Mouse (Mus musculus): Measurements from ENCODE around the gene Rnf26. TPM values are rescaled to one million over a fixed set of nuclear protein-coding genes. Genes with fewer than 3 reads are reported as not detected.

Gene Rnf26
- polyA plus RNA-seq, 1 experiment from 2014 or later: 26.0 TPM

- ATAC-seq: no peak
- H3K9ac ChIP-seq (ENCODE audit: low read depth, low read length): no peak overlapping the region
- H3K9me3 ChIP-seq (replicated peaks; ENCODE audit: control insufficient read depth, low read length, poor library complexity, severe bottlenecking): no peaks in the 10 kb centered on the region
- H3K36me3 ChIP-seq (ENCODE audit: control insufficient read depth, insufficient read depth, low read length): no peaks in the 10 kb centered on the region
- peaks cover 13% of the 10 kb centered on the region for H3K27me3 ChIP-seq (ENCODE audit: control insufficient read depth, insufficient read depth, low read depth, low read length)
- H3K4me3 ChIP-seq (ENCODE audit: low read depth, low read length): no peak overlapping the region
- 48% methylated on average over 3 of the region's 3 CpGs for WGBS
- no peak overlapping the region for H3K27ac ChIP-seq (ENCODE audit: low read length)
- no peak overlapping the region for H3K4me2 ChIP-seq (ENCODE audit: low read length)
- peaks cover 11% of the 10 kb centered on the region for H3K4me1 ChIP-seq (ENCODE audit: control insufficient read depth, insufficient read depth, low read length)
Observed at GRCm38 (mm10) chr9:44127351-44127801, 14.1 kb upstream of the Rnf26 start.

GRCm38 (mm10) chr9:44126746-44127145 is 13.4 kb upstream of the Rnf26 start:
- Histone ChIP-seq H3K27ac (ENCODE audit: low read length) (no peak overlapping the region), H3K36me3 (ENCODE audit: control insufficient read depth, insufficient read depth, low read length) (no peaks in the 10 kb centered on the region), H3K27me3 (ENCODE audit: control insufficient read depth, insufficient read depth, low read depth, low read length) (peaks cover 10% of the 10 kb centered on the region; the same call in 1 of the 2 replicates), H3K9ac (ENCODE audit: low read depth, low read length) (no peak overlapping the region), H3K9me3 (replicated peaks; ENCODE audit: control insufficient read depth, low read length, poor library complexity, severe bottlenecking) (no peaks in the 10 kb centered on the region), H3K4me2 (ENCODE audit: low read length) (no peak overlapping the region), H3K4me3 (ENCODE audit: low read depth, low read length) (no peak overlapping the region), H3K4me1 (ENCODE audit: control insufficient read depth, insufficient read depth, low read length) (peaks cover 11% of the 10 kb centered on the region)
- WGBS: 83% methylated on average over 3 of the region's 3 CpGs
- no peak for ATAC-seq

- H3K9me3 ChIP-seq (replicated peaks; ENCODE audit: control insufficient read depth, low read length, poor library complexity, severe bottlenecking): no peaks in the 10 kb centered on the region
- H3K27me3 ChIP-seq (ENCODE audit: control insufficient read depth, insufficient read depth, low read depth, low read length): 0 out of 2 replicates have a peak, but pooled peaks cover 6% of the 10 kb centered on the region
- WGBS: 30% methylated on average over 18 of the region's 18 CpGs
- peaks cover 11% of the 10 kb centered on the region for H3K4me1 ChIP-seq (ENCODE audit: control insufficient read depth, insufficient read depth, low read length)
- H3K4me2 ChIP-seq (ENCODE audit: low read length): peak overlapping the region; percentile 33
- no peak overlapping the region for H3K4me3 ChIP-seq (ENCODE audit: low read depth, low read length)
- H3K9ac ChIP-seq (ENCODE audit: low read depth, low read length): no peak overlapping the region
- H3K36me3 ChIP-seq (ENCODE audit: control insufficient read depth, insufficient read depth, low read length): no peaks in the 10 kb centered on the region
- peak; percentile 69; the same call in 1 of the 2 replicates for ATAC-seq
- no peak overlapping the region for H3K27ac ChIP-seq (ENCODE audit: low read length)
Observed at GRCm38 (mm10) chr9:44125546-44126428, 12.5 kb upstream of the Rnf26 start.

GRCm38 (mm10) chr9:44125026-44125425 is 11.7 kb upstream of the Rnf26 start:
- ATAC-seq: no peak
- H3K4me1 ChIP-seq (ENCODE audit: control insufficient read depth, insufficient read depth, low read length): peaks cover 9% of the 10 kb centered on the region
- no peak overlapping the region for H3K4me2 ChIP-seq (ENCODE audit: low read length)
- no peak overlapping the region for H3K4me3 ChIP-seq (ENCODE audit: low read depth, low read length)
- H3K36me3 ChIP-seq (ENCODE audit: control insufficient read depth, insufficient read depth, low read length): no peaks in the 10 kb centered on the region
- WGBS: 56% methylated on average over 5 of the region's 5 CpGs
- no peak overlapping the region for H3K27ac ChIP-seq (ENCODE audit: low read length)
- H3K9ac ChIP-seq (ENCODE audit: low read depth, low read length): no peak overlapping the region
- H3K27me3 ChIP-seq (ENCODE audit: control insufficient read depth, insufficient read depth, low read depth, low read length): 0 out of 2 replicates have a peak, but pooled peaks cover 6% of the 10 kb centered on the region
- no peaks in the 10 kb centered on the region for H3K9me3 ChIP-seq (replicated peaks; ENCODE audit: control insufficient read depth, low read length, poor library complexity, severe bottlenecking)

GRCm38 (mm10) chr9:44124317-44124716 is 11.0 kb upstream of the Rnf26 start:
- H3K4me3 ChIP-seq (ENCODE audit: low read depth, low read length): no peak overlapping the region
- H3K27me3 ChIP-seq (ENCODE audit: control insufficient read depth, insufficient read depth, low read depth, low read length): 0 out of 2 replicates have a peak, but pooled peaks cover 1% of the 10 kb centered on the region
- 65% methylated on average over 6 of the region's 6 CpGs for WGBS
- H3K4me2 ChIP-seq (ENCODE audit: low read length): no peak overlapping the region
- no peak overlapping the region for H3K9ac ChIP-seq (ENCODE audit: low read depth, low read length)
- no peaks in the 10 kb centered on the region for H3K9me3 ChIP-seq (replicated peaks; ENCODE audit: control insufficient read depth, low read length, poor library complexity, severe bottlenecking)
- H3K36me3 ChIP-seq (ENCODE audit: control insufficient read depth, insufficient read depth, low read length): no peaks in the 10 kb centered on the region
- no peak overlapping the region for H3K27ac ChIP-seq (ENCODE audit: low read length)
- H3K4me1 ChIP-seq (ENCODE audit: control insufficient read depth, insufficient read depth, low read length): 0 out of 2 replicates have a peak, but pooled peaks cover 4% of the 10 kb centered on the region
- ATAC-seq: no peak

- Histone ChIP-seq H3K9ac (ENCODE audit: low read depth, low read length) (no peak overlapping the region), H3K4me1 (ENCODE audit: control insufficient read depth, insufficient read depth, low read length) (no peaks in the 10 kb centered on the region), H3K36me3 (ENCODE audit: control insufficient read depth, insufficient read depth, low read length) (no peaks in the 10 kb centered on the region), H3K27ac (ENCODE audit: low read length) (no peak overlapping the region), H3K4me2 (ENCODE audit: low read length) (no peak overlapping the region), H3K9me3 (replicated peaks; ENCODE audit: control insufficient read depth, low read length, poor library complexity, severe bottlenecking) (no peaks in the 10 kb centered on the region), H3K27me3 (ENCODE audit: control insufficient read depth, insufficient read depth, low read depth, low read length) (no peaks in the 10 kb centered on the region), H3K4me3 (ENCODE audit: low read depth, low read length) (no peak overlapping the region)
- 86% methylated on average over 8 of the region's 8 CpGs for WGBS
- ATAC-seq: no peak
Observed at GRCm38 (mm10) chr9:44119948-44120465, 6.7 kb upstream of the Rnf26 start.

GRCm38 (mm10) chr9:44119011-44119410 is 5.7 kb upstream of the Rnf26 start:
- Histone ChIP-seq H3K9ac (ENCODE audit: low read depth, low read length) (no peak overlapping the region), H3K4me2 (ENCODE audit: low read length) (no peak overlapping the region), H3K4me3 (ENCODE audit: low read depth, low read length) (no peak overlapping the region), H3K36me3 (ENCODE audit: control insufficient read depth, insufficient read depth, low read length) (no peaks in the 10 kb centered on the region), H3K27ac (ENCODE audit: low read length) (no peak overlapping the region), H3K9me3 (replicated peaks; ENCODE audit: control insufficient read depth, low read length, poor library complexity, severe bottlenecking) (no peaks in the 10 kb centered on the region), H3K27me3 (ENCODE audit: control insufficient read depth, insufficient read depth, low read depth, low read length) (no peaks in the 10 kb centered on the region), H3K4me1 (ENCODE audit: control insufficient read depth, insufficient read depth, low read length) (no peaks in the 10 kb centered on the region)
- 51% methylated on average over 5 of the region's 5 CpGs for WGBS
- no peak for ATAC-seq

- H3K4me3 ChIP-seq (ENCODE audit: low read depth, low read length): no peak overlapping the region
- peaks cover 3% of the 10 kb centered on the region; the same call in 1 of the 2 replicates for H3K4me1 ChIP-seq (ENCODE audit: control insufficient read depth, insufficient read depth, low read length)
- no peak for ATAC-seq
- 94% methylated on average over 4 of the region's 4 CpGs for WGBS
- no peak overlapping the region for H3K4me2 ChIP-seq (ENCODE audit: low read length)
- H3K27ac ChIP-seq (ENCODE audit: low read length): no peak overlapping the region
- H3K36me3 ChIP-seq (ENCODE audit: control insufficient read depth, insufficient read depth, low read length): no peaks in the 10 kb centered on the region
- no peaks in the 10 kb centered on the region for H3K9me3 ChIP-seq (replicated peaks; ENCODE audit: control insufficient read depth, low read length, poor library complexity, severe bottlenecking)
- no peaks in the 10 kb centered on the region for H3K27me3 ChIP-seq (ENCODE audit: control insufficient read depth, insufficient read depth, low read depth, low read length)
- no peak overlapping the region for H3K9ac ChIP-seq (ENCODE audit: low read depth, low read length)
Observed at GRCm38 (mm10) chr9:44116182-44116581, 2.9 kb upstream of the Rnf26 start.

- H3K4me1 ChIP-seq (ENCODE audit: control insufficient read depth, insufficient read depth, low read length): peaks cover 4% of the 10 kb centered on the region
- no peak for ATAC-seq
- WGBS: 94% methylated on average over 9 of the region's 9 CpGs
- H3K36me3 ChIP-seq (ENCODE audit: control insufficient read depth, insufficient read depth, low read length): no peaks in the 10 kb centered on the region
- no peak overlapping the region for H3K4me3 ChIP-seq (ENCODE audit: low read depth, low read length)
- H3K27ac ChIP-seq (ENCODE audit: low read length): no peak overlapping the region
- H3K27me3 ChIP-seq (ENCODE audit: control insufficient read depth, insufficient read depth, low read depth, low read length): no peaks in the 10 kb centered on the region
- H3K4me2 ChIP-seq (ENCODE audit: low read length): no peak overlapping the region
- H3K9ac ChIP-seq (ENCODE audit: low read depth, low read length): no peak overlapping the region
- H3K9me3 ChIP-seq (replicated peaks; ENCODE audit: control insufficient read depth, low read length, poor library complexity, severe bottlenecking): no peaks in the 10 kb centered on the region
Observed at GRCm38 (mm10) chr9:44115599-44115998, 2.3 kb upstream of the Rnf26 start.
